Mouse (Mus musculus) heart, adult 2 months (tissue): ENCODE results near the gene Hist1h3e. TPM values are rescaled to one million over a fixed set of nuclear protein-coding genes. Genes with fewer than 3 reads are reported as not detected.
A peak's percentile ranks its signal among the peaks of the same experiment; 100 is the strongest.

Source experiments
- DNase-seq, 2 experiments: peaks; one replicate each; pipeline ENCODE4 v3.0.0; 2021
- H3K27ac ChIP-seq: fragments of 200-600 bp; 2 replicates; pipeline ENCODE4 v1.8.1; 2022
- H3K27me3 ChIP-seq: fragments of 200-500 bp; 2 replicates; pipeline ENCODE4 v1.6.1; 2012; ENCODE audit warnings: mild to moderate bottlenecking, low read length, inconsistent platforms, mixed read lengths; ENCODE audit not compliant: control insufficient read depth, insufficient read depth
- H3K36me3 ChIP-seq: fragments of 200-500 bp; 2 replicates; pipeline ENCODE4 v1.6.1; 2012; ENCODE audit warnings: low read length, inconsistent platforms; ENCODE audit not compliant: control insufficient read depth, insufficient read depth
- H3K4me1 ChIP-seq: fragments of 200-500 bp; 2 replicates; pipeline ENCODE4 v1.6.1; 2011; ENCODE audit warnings: low read length; ENCODE audit not compliant: control insufficient read depth, insufficient read depth
- H3K4me3 ChIP-seq: fragments of 200-600 bp; 2 replicates; pipeline ENCODE4 v1.8.1; 2022
- H3K79me2 ChIP-seq: fragments of 200-500 bp; replicated peaks from 2 replicates; pipeline ENCODE4 v1.6.1; 2012; ENCODE audit warnings: mild to moderate bottlenecking, inconsistent platforms, low read length, moderate library complexity, mixed read lengths; ENCODE audit not compliant: control insufficient read depth, insufficient read depth
- H3K9ac ChIP-seq: fragments of 200-500 bp; 2 replicates; pipeline ENCODE4 v1.6.1; 2012; ENCODE audit warnings: low read depth, mild to moderate bottlenecking, control low read depth, inconsistent platforms, low read length, mixed read lengths
- CTCF ChIP-seq: fragments of 200-600 bp; IDR thresholded peaks from 2 replicates; pipeline ENCODE4 v1.8.1; 2022; ENCODE audit warnings: antibody characterized with exemption, mild to moderate bottlenecking, moderate library complexity
- EP300 ChIP-seq: fragments of 200-500 bp; IDR thresholded peaks from 2 replicates; pipeline ENCODE4 v1.6.1; 2011; ENCODE audit warnings: low read depth, low read length, control low read depth; ENCODE audit not compliant: insufficient read depth
- POLR2A ChIP-seq: fragments of 200-500 bp; IDR thresholded peaks from 2 replicates; pipeline ENCODE4 v1.6.1; 2011; ENCODE audit warnings: mild to moderate bottlenecking, low read depth, low read length, control low read depth; ENCODE audit not compliant: insufficient read depth
- WGBS: fragments of 180-500 bp; shearing (Covaris S2); methylation state at CpG from one replicate; pipeline ENCODE4 v1.1.7; 2018; 5-methylcytosine and 5-hydroxymethylcytosine counted together
- intact Hi-C: fragments of 180-260 bp; cut with DNase I; formaldehyde crosslinking; loops from one replicate; pipeline ENCODE4 v1.15.1; 2025
- microRNA-seq, 2 experiments: library from miRNA; unstranded; fragments of <30 nt; microRNA quantifications; one replicate each; pipeline ENCODE4 v1.2.0; 2021
- polyA plus RNA-seq: library from polyadenylated mRNA; depleted of rRNA; stranded (reverse); fragments of >200 nt; gene quantifications from 2 replicates; pipeline ENCODE4 v1.2.3, GENCODE M21; 2012; rRNA removed
- total RNA-seq, 2 experiments: library from RNA; stranded (reverse); gene quantifications; 2 replicates each; pipeline ENCODE4 v1.2.3; 2021

Gene Hist1h3e
- total and polyA plus RNA-seq, 3 experiments: 2.0 to 14.6 (median 14.0) TPM

- H3K36me3 ChIP-seq: no peaks in the 10 kb centered on the region
- no peak for TF ChIP-seq POLR2A
- TF ChIP-seq EP300: 0 out of 2 replicates have a peak, but pooled peaks have one; percentile 65
- no peak for TF ChIP-seq CTCF
- H3K79me2 ChIP-seq: no peaks in the 10 kb centered on the region
- H3K4me1 ChIP-seq: no peaks in the 10 kb centered on the region; the same call in 1 of the 2 replicates
- WGBS: under 1% methylated on average over 19 of the region's 19 CpGs
- peak overlapping the region; percentile 76 for H3K27ac ChIP-seq
- H3K4me3 ChIP-seq: peak overlapping the region; percentile 53
- no peaks in the 10 kb centered on the region for H3K27me3 ChIP-seq
- peak overlapping the region; percentile 73 for H3K9ac ChIP-seq
- intact Hi-C loops: loop anchor here (2.0 to 5.0 kb wide), 2 partner anchors 64 to 150 kb away; partner anchors contain the start of gene Zfp322a
- DNase-seq: peak; percentile 78 to 86
Measured at GRCm38 (mm10) chr13:23516822-23517602, 45.2 kb downstream of the Hist1h3e start.

- TF ChIP-seq POLR2A (no peak), CTCF (no peak), EP300 (no peak)
- H3K9ac ChIP-seq: no peak overlapping the region
- no peaks in the 10 kb centered on the region for H3K27me3 ChIP-seq
- H3K79me2 ChIP-seq: no peaks in the 10 kb centered on the region
- no peak for DNase-seq
- intact Hi-C loops: loop anchor here (2.0 to 5.0 kb wide), 2 partner anchors 63 to 149 kb away; partner anchors contain the start of gene Zfp322a
- H3K4me3 ChIP-seq: peak overlapping the region; percentile 53; the same call in 1 of the 2 replicates
- no peak overlapping the region for H3K27ac ChIP-seq
- H3K36me3 ChIP-seq: no peaks in the 10 kb centered on the region
- WGBS: 64% methylated on average over 15 of the region's 15 CpGs
- no peaks in the 10 kb centered on the region; the same call in 1 of the 2 replicates for H3K4me1 ChIP-seq
Measured at GRCm38 (mm10) chr13:23515826-23516620, 46.1 kb downstream of the Hist1h3e start.

GRCm38 (mm10) chr13:23515281-23515680 lies 46.9 kb downstream of the Hist1h3e start:
- Histone ChIP-seq H3K36me3 (no peaks in the 10 kb centered on the region), H3K4me3 (no peak overlapping the region), H3K4me1 (no peaks in the 10 kb centered on the region; the same call in 1 of the 2 replicates), H3K27me3 (no peaks in the 10 kb centered on the region), H3K9ac (no peak overlapping the region), H3K27ac (no peak overlapping the region), H3K79me2 (no peaks in the 10 kb centered on the region)
- TF ChIP-seq POLR2A (no peak), EP300 (no peak), CTCF (no peak)
- no peak for DNase-seq
- intact Hi-C loops: loop anchor here (5.0 kb wide), 1 partner anchor 148 kb away; the partner anchor contains the start of gene Zfp322a
- 84% methylated on average over 5 of the region's 5 CpGs for WGBS

DNA sequence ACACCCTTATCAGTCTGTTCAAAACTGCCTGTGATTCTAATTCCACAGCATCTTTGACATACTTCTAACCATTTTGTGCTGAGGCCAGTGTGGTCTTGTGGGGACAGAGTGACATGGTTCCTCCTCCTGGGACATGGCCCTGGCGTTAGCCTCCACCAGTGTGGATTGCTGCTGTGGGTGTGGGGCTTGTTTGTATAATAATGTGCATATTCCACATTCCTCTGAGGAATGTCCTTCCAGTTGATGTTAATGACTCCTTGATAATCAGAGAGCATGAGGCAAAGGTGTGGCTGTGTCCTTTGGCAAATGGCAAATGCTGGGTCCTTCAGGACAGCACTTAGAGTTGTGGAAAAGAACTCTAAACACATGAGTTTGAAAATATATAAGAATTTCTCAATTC lies 48.7 kb downstream of the Hist1h3e start:
- TF ChIP-seq EP300: no peak
- TF ChIP-seq CTCF: no peak
- H3K9ac ChIP-seq: no peak overlapping the region
- no peaks in the 10 kb centered on the region for H3K36me3 ChIP-seq
- H3K4me3 ChIP-seq: no peak overlapping the region
- intact Hi-C loops: no loop called here
- no peaks in the 10 kb centered on the region for H3K27me3 ChIP-seq
- no peak overlapping the region for H3K27ac ChIP-seq
- H3K79me2 ChIP-seq: no peaks in the 10 kb centered on the region
- 81% methylated on average over 1 of the region's 1 CpGs for WGBS
- DNase-seq: no peak
- H3K4me1 ChIP-seq: no peaks in the 10 kb centered on the region

Small RNA genes within 50 kb of the gene (microRNA-seq; reads per million reads assigned to microRNA genes)
- gene Gm44297 (0 reads per million in 2 experiments), gene Gm44359 (0 reads per million in 2 experiments), gene Gm44394 (0 reads per million in 2 experiments), gene n-TStga1 (0 reads per million in 2 experiments)

Other genes with a start within 250 kb of the Hist1h3e start
Only the 30 nearest of the 35 such genes appear.
- 10 to 100 TPM; 14.8 to 15.8 TPM for gene Zfp322a, start 193.2 kb downstream of the Hist1h3e start, total RNA-seq
- 1.5 and 5.3 TPM in 2 replicates for gene Zfp322a, start 193.2 kb downstream of the Hist1h3e start, polyA plus RNA-seq
- gene Abt1, start 138.5 kb downstream of the Hist1h3e start, total RNA-seq: 1 to 10 TPM; 3.9 to 5.1 TPM
- gene Abt1, start 138.5 kb downstream of the Hist1h3e start, polyA plus RNA-seq: 2.4 and 3.1 TPM in 2 replicates
- gene Btn1a1, start 96.5 kb downstream of the Hist1h3e start, total RNA-seq: not detected
- gene Btn1a1, start 96.5 kb downstream of the Hist1h3e start, polyA plus RNA-seq: 0.20 TPM in 1 of 2 replicates, not detected in the other
- gene Btn2a2, start 73.5 kb downstream of the Hist1h3e start, total RNA-seq: not detected
- not detected in 2 replicates for gene Btn2a2, start 73.5 kb downstream of the Hist1h3e start, polyA plus RNA-seq
- gene Hist1h4h, start 31.3 kb downstream of the Hist1h3e start, total RNA-seq: 100 to 1,000 TPM; 212 to 239 TPM
- gene Hist1h4h, start 31.3 kb downstream of the Hist1h3e start, polyA plus RNA-seq: 53.1 and 61.9 TPM in 2 replicates
- 1 to 10 TPM; 4.4 to 9.8 TPM for gene Hist1h2af, start 28.5 kb downstream of the Hist1h3e start, total RNA-seq
- gene Hist1h2af, start 28.5 kb downstream of the Hist1h3e start, polyA plus RNA-seq: 1.9 and 2.0 TPM in 2 replicates
- 1 to 10 TPM in 1 of 2 experiments, under 1 TPM in 1; 0.94 to 2.1 TPM for gene Hist1h3g, start 26.9 kb downstream of the Hist1h3e start, total RNA-seq
- 0.80 and 1.8 TPM in 2 replicates for gene Hist1h3g, start 26.9 kb downstream of the Hist1h3e start, polyA plus RNA-seq
- 1 to 10 TPM; 1.1 to 1.2 TPM for gene Hist1h2bh, start 19.0 kb downstream of the Hist1h3e start, total RNA-seq
- gene Hist1h2bh, start 19.0 kb downstream of the Hist1h3e start, polyA plus RNA-seq: 0.29 and 0.61 TPM in 2 replicates
- 1 to 10 TPM; 5.1 to 5.5 TPM for gene Hist1h3f, start 18.3 kb downstream of the Hist1h3e start, total RNA-seq
- 0.94 and 1.1 TPM in 2 replicates for gene Hist1h3f, start 18.3 kb downstream of the Hist1h3e start, polyA plus RNA-seq
- gene Hist1h4f, start 10.7 kb downstream of the Hist1h3e start, total RNA-seq: 10 to 100 TPM; 14.7 to 19.6 TPM
- gene Hist1h4f, start 10.7 kb downstream of the Hist1h3e start, polyA plus RNA-seq: 0.88 TPM in 1 of 2 replicates, not detected in the other
- gene Hist1h1d, start 9.1 kb downstream of the Hist1h3e start, total RNA-seq: under 1 TPM; 0.86 to 0.91 TPM
- gene Hist1h1d, start 9.1 kb downstream of the Hist1h3e start, polyA plus RNA-seq: 0.04 and 0.09 TPM in 2 replicates
- 1 to 10 TPM; 1.8 to 2.8 TPM for gene Hist1h2ae, start 8.9 kb upstream of the Hist1h3e start, total RNA-seq
- gene Hist1h2ae, start 8.9 kb upstream of the Hist1h3e start, polyA plus RNA-seq: 0.49 and 0.50 TPM in 2 replicates
- 10 to 100 TPM; 16.4 to 19.5 TPM for gene Hist1h2bg, start 9.0 kb upstream of the Hist1h3e start, total RNA-seq
- 3.3 TPM in 2 replicates for gene Hist1h2bg, start 9.0 kb upstream of the Hist1h3e start, polyA plus RNA-seq
- 1 to 10 TPM; 5.2 to 8.4 TPM for gene Hist1h2bf, start 11.8 kb upstream of the Hist1h3e start, total RNA-seq
- gene Hist1h2bf, start 11.8 kb upstream of the Hist1h3e start, polyA plus RNA-seq: 1.00 TPM in 1 of 2 replicates, not detected in the other
- gene Hist1h2ad, start 12.0 kb upstream of the Hist1h3e start, total RNA-seq: 1 to 10 TPM; 1.4 to 2.8 TPM
- 0.61 TPM in 1 of 2 replicates, not detected in the other for gene Hist1h2ad, start 12.0 kb upstream of the Hist1h3e start, polyA plus RNA-seq
- gene Hist1h3d, start 13.4 kb upstream of the Hist1h3e start, total RNA-seq: 1 to 10 TPM; 1.5 to 2.3 TPM
- gene Hist1h3d, start 13.4 kb upstream of the Hist1h3e start, polyA plus RNA-seq: 1.1 and 1.6 TPM in 2 replicates
- 10 to 100 TPM; 47.3 to 51.7 TPM for gene Hist1h4d, start 19.2 kb upstream of the Hist1h3e start, total RNA-seq
- 1.7 and 2.5 TPM in 2 replicates for gene Hist1h4d, start 19.2 kb upstream of the Hist1h3e start, polyA plus RNA-seq
- gene Hist1h2be, start 58.8 kb upstream of the Hist1h3e start, total RNA-seq: 1 to 10 TPM; 8.8 to 9.8 TPM
- gene Hist1h2be, start 58.8 kb upstream of the Hist1h3e start, polyA plus RNA-seq: 2.4 and 4.9 TPM in 2 replicates
- 10 to 100 TPM; 20.4 to 28.8 TPM for gene Hist1h1e, start 60.2 kb upstream of the Hist1h3e start, total RNA-seq
- 1.3 and 3.2 TPM in 2 replicates for gene Hist1h1e, start 60.2 kb upstream of the Hist1h3e start, polyA plus RNA-seq
- 1 to 10 TPM; 1.3 to 1.6 TPM for gene Hist1h2ac, start 121.6 kb upstream of the Hist1h3e start, total RNA-seq
- 0.57 and 0.76 TPM in 2 replicates for gene Hist1h2ac, start 121.6 kb upstream of the Hist1h3e start, polyA plus RNA-seq
- 10 to 100 TPM; 73.4 to 78.7 TPM for gene Hist1h2bc, start 121.8 kb upstream of the Hist1h3e start, total RNA-seq
- gene Hist1h2bc, start 121.8 kb upstream of the Hist1h3e start, polyA plus RNA-seq: 119 and 135 TPM in 2 replicates
- gene Hist1h1t, start 133.4 kb upstream of the Hist1h3e start, total RNA-seq: not detected
- gene Hist1h1t, start 133.4 kb upstream of the Hist1h3e start, polyA plus RNA-seq: not detected in 2 replicates
- 10 to 100 TPM; 42.3 to 45.8 TPM for gene Hist1h4c, start 136.1 kb upstream of the Hist1h3e start, total RNA-seq
- gene Hist1h4c, start 136.1 kb upstream of the Hist1h3e start, polyA plus RNA-seq: 1.5 and 3.2 TPM in 2 replicates
- gene Hfe, start 148.5 kb upstream of the Hist1h3e start, total RNA-seq: 10 to 100 TPM; 58.9 to 62.8 TPM
- gene Hfe, start 148.5 kb upstream of the Hist1h3e start, polyA plus RNA-seq: 16.8 and 21.1 TPM in 2 replicates
- gene Hist1h1c, start 176.4 kb upstream of the Hist1h3e start, total RNA-seq: 100 to 1,000 TPM; 147 to 185 TPM
- gene Hist1h1c, start 176.4 kb upstream of the Hist1h3e start, polyA plus RNA-seq: 55.5 and 80.0 TPM in 2 replicates
- gene Hist1h3c, start 183.2 kb upstream of the Hist1h3e start, total RNA-seq: 1 to 10 TPM in 1 of 2 experiments, not detected in 1; 2.5 TPM
- gene Hist1h3c, start 183.2 kb upstream of the Hist1h3e start, polyA plus RNA-seq: 0.64 TPM in 1 of 2 replicates, not detected in the other
- 1 to 10 TPM; 3.2 to 4.9 TPM for gene Hist1h2bb, start 184.4 kb upstream of the Hist1h3e start, total RNA-seq
- gene Hist1h2bb, start 184.4 kb upstream of the Hist1h3e start, polyA plus RNA-seq: 0.47 and 0.76 TPM in 2 replicates
- 1 to 10 TPM; 4.4 to 6.7 TPM for gene Hist1h2ab, start 188.8 kb upstream of the Hist1h3e start, total RNA-seq
- gene Hist1h2ab, start 188.8 kb upstream of the Hist1h3e start, polyA plus RNA-seq: 0.51 TPM in 1 of 2 replicates, not detected in the other
- gene Hist1h3b, start 189.9 kb upstream of the Hist1h3e start, total RNA-seq: 1 to 10 TPM; 6.4 to 8.0 TPM
- 1.7 TPM in 1 of 2 replicates, not detected in the other for gene Hist1h3b, start 189.9 kb upstream of the Hist1h3e start, polyA plus RNA-seq
- 10 to 100 TPM in 1 of 2 experiments, 1 to 10 TPM in 1; 4.9 to 11.3 TPM for gene Hist1h4b, start 194.6 kb upstream of the Hist1h3e start, total RNA-seq
- gene Hist1h4b, start 194.6 kb upstream of the Hist1h3e start, polyA plus RNA-seq: 1.1 TPM in 1 of 2 replicates, not detected in the other